Comparison of ENCODE assay signal across 20 mouse cellular contexts in genomic region chr1:192601206-192601605, GRCm38 (mm10).
DNase-seq lines count a peak whose midpoint lies in the region; ATAC-seq and TF ChIP-seq lines count a peak whose summit lies in the region.
"Had no signal": no experiment of that assay in that cellular context is flagged by ENCODE, and none has a peak within 500 bp of the region (broad histone marks: within the 10 kb centered on the region; RNA-seq: fewer than 3 reads in every experiment).

No protein-coding gene starts in this region.

- no peaks in the 10 kb centered on the region for H3K9me3 ChIP-seq in kidney, embryonic 14.5 days (ENCODE audit: control insufficient read depth, low read length)

- H3K27me3 ChIP-seq in kidney, adult 2 months (replicated peaks; ENCODE audit: control insufficient read depth, insufficient read depth, low read length) = no peaks in the 10 kb centered on the region
- no peaks in the 10 kb centered on the region for H3K27me3 ChIP-seq in kidney, embryonic 14.5 days (ENCODE audit: control insufficient read depth, insufficient read depth, low read length)
- H3K27me3 ChIP-seq: Patski had no signal

- H3K4me1 ChIP-seq in kidney, adult 2 months (ENCODE audit: control insufficient read depth, insufficient read depth, low read length) = peaks cover 14% of the 10 kb centered on the region; the same call in 1 of the 2 replicates
- 0 out of 2 replicates have a peak, but pooled peaks cover 5% of the 10 kb centered on the region for H3K4me1 ChIP-seq in kidney, embryonic 14.5 days (ENCODE audit: control insufficient read depth, insufficient read depth, low read length)

- no peak overlapping the region for H3K27ac ChIP-seq in kidney, adult 2 months (ENCODE audit: insufficient read depth, low read depth, low read length)
- no peak overlapping the region for H3K27ac ChIP-seq in kidney, embryonic 14.5 days (ENCODE audit: low read depth, low read length)

- peak; percentile 72 for DNase-seq in kidney, adult 2 months
- no peak for DNase-seq in kidney, postnatal 14 days
- peak; percentile 72 for DNase-seq in kidney, adult 9 months
- DNase-seq in kidney, postnatal 36 days = peak; percentile 27
- no peak for DNase-seq in kidney, adult 11 months
- DNase-seq: adrenal gland, adult 2 months; adrenal gland, adult 8-10 months; adrenal gland, postnatal 10 days; adrenal gland, postnatal 14 days; adrenal gland, postnatal 25 days; adrenal gland, postnatal 36 days; B cell, adult 2 months; cerebellum, adult 11 months; cerebellum, adult 11-12 months; cerebellum, adult 18-20 months had no signal

- no peak overlapping the region for H3K4me3 ChIP-seq in kidney, adult 2 months (ENCODE audit: insufficient read depth, low read depth, low read length)
- no peak overlapping the region for H3K4me3 ChIP-seq in kidney, embryonic 14.5 days (ENCODE audit: low read length)

- WGBS in kidney, adult 2 months = 64% methylated on average over 3 of the region's 3 CpGs
- 85% methylated on average over 3 of the region's 3 CpGs for WGBS in kidney, embryonic 14.5 days

- TF ChIP-seq CTCF in kidney, adult 2 months (conservative IDR thresholded peaks at IDR 0.05; ENCODE audit: insufficient read depth, insufficient read length, low read depth, low read length) = no peak

- ATAC-seq in kidney, embryonic 14.5 days (ENCODE audit: low FRiP score, low TSS enrichment) = no peak
- ATAC-seq: activated CD4-positive, CD25-positive, alpha-beta regulatory T cell, adult 4 months; CD4-positive, CD25-positive, alpha-beta regulatory T cell, adult 4 months; Patski had no signal

- no peak overlapping the region for H3K9ac ChIP-seq in kidney, embryonic 14.5 days (ENCODE audit: low read depth, low read length)

- no peak overlapping the region for H3K4me2 ChIP-seq in kidney, embryonic 14.5 days (replicated peaks; ENCODE audit: low read depth, low read length)

- TF ChIP-seq POLR2A in kidney, adult 2 months (IDR thresholded peaks at IDR 0.05; ENCODE audit: low read depth, low read length) = no peak

- no peaks in the 10 kb centered on the region for H3K36me3 ChIP-seq in kidney, adult 2 months (ENCODE audit: control insufficient read depth, insufficient read depth, low read length)
- H3K36me3 ChIP-seq in kidney, embryonic 14.5 days (ENCODE audit: control insufficient read depth, insufficient read depth, low read length) = no peaks in the 10 kb centered on the region
- H3K36me3 ChIP-seq: G1E had no signal

Comparison
In these comparisons a context has a peak if more than half of its experiments do, and no peak if none do; other contexts are left out.
1. DNase-seq: peak in kidney, adult 2 months (single experiment), kidney, adult 9 months (single experiment) and kidney, postnatal 36 days (2 of 2); none in kidney, postnatal 14 days (single experiment) and kidney, adult 11 months (single experiment).